Mouse (Mus musculus) retina, embryonic 14.5 days (tissue): ENCODE measurements around the gene Aldh2.

Experiments
- DNase-seq: peaks from one replicate; pipeline ENCODE4 v3.0.0-alpha.2; 2015; ENCODE audit warnings: low spot score

Aldh2 gene

DNA sequence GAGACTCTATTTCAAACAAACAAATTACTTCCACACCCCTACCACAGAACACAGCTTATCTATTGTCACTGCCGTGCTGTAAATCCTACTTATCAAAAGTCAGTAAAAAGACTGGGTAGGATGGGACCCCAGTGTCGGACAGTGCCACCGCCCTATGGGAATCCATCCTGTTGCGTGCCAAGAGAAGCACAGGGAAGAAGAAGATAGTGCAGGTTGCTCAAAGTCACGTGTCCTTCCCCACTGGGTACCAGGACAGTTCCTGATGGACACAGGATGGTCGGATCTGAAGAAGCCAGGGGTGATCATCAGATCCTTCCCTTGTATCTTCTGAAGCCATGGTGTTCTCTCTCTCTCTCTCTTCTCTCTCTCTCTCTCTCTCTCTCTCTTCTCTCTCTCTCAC lies 2.1 kb upstream of the Aldh2 start:
- DNase-seq, result no peak

DNA sequence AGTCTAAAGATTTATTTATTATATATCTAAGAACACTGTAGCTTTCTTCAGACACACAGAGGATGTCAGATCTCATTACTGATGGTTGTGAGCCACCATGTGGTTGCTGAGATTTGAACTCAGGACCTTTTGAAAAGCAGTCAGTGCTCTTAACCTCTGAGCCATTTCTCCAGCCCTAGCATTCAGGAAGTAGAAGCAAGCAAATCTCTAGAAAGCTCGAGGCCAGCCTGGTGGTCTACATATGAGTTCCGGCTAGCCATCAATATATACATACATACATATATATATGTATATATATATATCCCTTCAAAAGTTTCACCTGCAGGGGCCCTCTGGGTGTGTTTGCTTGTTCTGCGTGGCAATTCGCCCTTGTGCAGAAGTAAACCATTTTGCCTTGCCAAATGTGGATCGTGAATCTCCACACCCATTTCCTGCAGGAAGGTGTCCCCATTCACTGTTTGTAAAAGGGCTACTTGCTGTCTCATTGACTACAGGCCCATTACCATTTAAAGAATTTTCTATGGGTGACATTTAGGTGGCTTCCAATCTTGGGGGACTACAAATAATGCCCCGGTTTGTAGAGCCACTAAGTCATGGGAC lies 1.2 kb upstream of the Aldh2 start:
- no peak for DNase-seq

DNA sequence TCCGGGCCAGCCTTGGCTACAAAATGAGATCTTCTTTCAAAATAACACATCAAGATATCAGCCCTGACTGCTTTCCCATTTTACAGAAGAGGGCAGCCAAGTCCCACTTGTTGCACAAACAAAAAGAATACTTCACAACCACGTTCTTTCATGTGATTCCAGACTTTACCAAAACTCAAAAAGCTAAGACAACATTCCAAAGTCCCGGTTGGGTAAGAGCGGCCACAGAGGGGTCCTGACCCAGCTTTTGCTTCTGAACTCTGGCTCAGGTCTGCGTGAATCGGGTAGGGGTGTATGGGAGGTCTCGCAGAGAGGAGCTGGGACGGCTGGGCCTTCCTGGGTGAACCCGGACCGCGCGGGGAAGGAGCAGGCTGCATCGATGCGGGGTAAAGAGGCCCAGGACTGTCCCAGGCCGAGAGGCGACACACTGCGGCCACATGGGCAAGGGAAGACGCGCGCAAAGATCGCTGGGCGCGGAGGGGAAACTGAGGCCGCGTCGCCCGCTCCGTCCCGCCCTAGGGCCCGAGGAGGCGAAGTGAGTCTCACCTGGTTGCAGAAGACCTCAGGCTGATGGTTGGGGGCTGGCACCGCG lies 712 bp downstream of the Aldh2 start:
- no peak for DNase-seq

DNA sequence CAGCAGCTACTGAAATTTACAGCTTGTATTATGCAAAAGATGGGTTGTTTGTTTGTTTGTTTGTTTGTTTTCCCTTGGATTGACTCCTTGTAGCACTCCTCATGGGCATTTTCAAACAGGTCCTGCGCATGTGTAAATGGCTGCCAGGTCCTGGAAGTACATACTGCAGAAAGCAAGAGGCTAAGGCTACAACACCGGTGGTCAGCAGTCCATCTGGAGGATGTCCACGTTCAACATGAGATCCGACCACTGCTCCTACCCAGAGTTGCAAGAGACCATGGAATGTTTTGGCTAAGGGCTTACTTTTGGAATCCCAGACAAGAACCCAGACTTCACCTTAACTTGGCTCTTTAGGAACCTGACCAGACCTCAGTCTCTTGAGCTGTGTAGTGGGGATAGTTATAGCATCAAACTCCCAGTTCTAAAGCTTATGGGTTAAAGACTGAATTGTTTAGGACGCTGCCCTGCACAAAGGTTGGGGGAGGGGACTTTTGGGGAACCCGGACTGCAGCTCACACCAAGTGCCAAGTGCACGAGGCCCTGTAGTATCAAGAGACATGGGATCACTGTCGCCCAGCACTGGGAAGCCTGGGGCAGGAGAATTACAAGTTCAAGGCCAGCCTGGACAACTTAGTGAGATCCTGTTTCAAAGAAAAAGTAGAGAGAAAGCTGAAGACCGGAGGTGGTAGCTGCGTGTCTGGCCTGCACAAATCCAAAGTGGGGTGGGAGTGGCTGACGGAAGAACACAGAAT lies 1.4 kb downstream of the Aldh2 start:
- DNase-seq, result peak; percentile 3

DNA sequence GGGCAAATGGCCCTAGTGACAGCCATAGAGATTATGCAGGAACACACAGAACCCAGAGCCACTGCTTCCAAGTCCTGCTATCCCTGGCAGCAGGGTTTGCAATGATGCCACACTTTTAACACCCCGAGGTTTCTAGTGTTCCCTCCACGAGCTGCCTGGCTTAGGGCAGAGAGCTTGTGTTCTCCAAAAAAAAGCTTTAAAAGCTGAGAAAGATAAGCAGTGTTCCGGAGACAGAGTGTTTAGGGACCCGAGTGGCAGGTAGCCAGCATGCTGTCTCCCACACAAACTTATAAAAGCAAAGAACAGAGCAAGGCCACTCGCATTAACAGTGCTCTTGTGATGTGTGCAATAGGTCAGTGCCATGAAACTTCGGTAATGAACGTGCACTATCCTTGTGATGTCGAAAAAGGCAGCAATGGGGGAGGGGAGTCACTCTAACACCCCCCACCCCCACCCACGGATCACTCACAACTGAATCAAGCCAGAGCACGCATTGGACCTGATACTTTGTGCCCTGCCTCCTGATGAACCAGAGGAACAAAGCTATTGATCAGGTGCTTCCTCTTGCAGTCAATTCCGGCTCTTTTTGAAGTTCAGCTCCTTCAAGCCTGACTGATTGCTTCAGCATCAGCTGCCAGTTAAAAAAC lies 2.1 kb downstream of the Aldh2 start:
- no peak for DNase-seq

DNA sequence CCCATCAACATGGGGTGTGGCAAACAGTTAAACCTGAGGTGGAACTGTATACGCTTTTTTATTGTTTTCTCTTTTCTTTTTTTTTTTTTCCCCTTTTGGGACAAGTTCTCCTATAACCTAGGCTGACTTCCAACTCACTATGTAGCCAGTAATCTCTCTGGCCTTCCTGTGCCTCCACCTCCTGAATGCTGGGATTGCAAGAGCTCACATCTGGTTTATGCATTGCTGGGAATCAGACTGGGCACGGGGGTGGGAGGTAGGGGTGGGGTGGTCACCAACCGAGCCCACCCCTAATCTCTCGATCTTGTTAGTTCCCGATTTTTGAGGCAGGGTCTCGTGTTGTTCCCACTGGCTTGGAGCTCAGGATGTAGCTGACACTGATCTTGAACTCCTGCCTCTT lies 3.7 kb downstream of the Aldh2 start:
- DNase-seq, result no peak

DNA sequence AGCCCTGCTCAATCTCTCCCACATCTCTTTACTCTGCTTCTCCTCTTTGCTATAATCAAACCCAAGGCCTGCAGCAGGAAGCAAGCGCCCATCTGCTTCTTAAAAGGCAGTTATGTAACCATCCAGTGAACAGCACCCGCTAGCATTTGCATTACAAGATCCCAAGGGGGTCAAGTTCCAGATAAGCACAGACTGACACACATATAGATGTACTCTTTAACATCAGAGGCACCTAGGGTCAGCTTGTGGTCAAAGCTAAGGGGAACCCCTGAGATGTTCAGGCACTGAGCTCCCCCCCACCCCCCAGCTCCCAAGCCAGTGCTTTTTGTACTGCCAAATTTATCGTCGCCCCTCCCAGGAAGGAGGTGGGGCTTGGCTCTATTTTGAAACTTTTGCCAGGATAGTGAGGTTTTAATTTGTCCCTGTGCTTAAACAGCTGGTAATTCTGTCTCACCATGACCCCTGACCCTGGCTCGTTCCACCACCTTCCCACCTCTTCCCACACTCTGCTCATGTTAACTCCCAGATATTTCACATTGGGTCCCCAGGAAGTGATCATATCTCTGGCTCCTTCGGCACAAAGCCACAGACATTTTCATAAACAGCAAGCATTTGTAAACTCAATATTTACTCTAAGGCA lies 7.1 kb downstream of the Aldh2 start:
- DNase-seq, result no peak

DNA sequence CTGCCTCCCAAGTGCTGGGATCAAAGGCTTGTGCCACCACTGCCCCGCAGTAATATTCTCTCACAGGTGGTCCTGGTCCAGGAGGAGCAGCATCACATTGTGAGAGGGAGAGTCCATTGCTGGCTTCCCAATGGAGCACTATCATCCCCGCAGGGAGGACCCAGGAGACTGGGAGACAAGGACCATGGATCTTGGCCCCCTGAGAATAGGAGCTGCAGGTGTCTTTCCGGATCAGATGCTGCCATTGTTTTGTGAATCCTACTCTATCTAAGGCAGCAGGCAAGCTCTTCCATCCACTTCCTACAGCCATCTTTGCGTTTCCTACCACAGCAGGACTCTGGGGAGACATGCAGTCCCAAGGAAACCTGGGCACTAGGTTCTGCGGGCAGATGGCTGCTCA lies 7.9 kb downstream of the Aldh2 start:
- no peak for DNase-seq

DNA sequence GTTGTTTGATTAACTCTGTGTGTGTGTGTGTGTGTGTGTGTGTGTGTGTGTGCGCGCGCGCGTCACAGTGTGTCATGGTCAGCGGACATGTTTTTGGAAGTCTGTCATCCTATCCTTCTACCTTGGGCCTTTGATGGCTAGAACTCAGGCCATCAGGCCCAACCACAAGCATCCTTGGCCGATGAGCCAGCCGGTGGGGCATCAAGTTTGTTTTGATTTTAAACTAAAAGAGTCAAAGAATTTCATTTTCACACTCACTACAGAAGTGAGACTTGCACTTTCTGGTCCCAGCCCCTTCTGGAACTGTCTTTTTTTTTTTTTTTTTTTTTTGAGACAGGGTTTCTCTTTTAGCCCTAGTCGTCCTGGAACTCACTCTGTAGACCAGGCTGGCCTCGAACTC lies 8.6 kb downstream of the Aldh2 start:
- DNase-seq, result no peak

DNA sequence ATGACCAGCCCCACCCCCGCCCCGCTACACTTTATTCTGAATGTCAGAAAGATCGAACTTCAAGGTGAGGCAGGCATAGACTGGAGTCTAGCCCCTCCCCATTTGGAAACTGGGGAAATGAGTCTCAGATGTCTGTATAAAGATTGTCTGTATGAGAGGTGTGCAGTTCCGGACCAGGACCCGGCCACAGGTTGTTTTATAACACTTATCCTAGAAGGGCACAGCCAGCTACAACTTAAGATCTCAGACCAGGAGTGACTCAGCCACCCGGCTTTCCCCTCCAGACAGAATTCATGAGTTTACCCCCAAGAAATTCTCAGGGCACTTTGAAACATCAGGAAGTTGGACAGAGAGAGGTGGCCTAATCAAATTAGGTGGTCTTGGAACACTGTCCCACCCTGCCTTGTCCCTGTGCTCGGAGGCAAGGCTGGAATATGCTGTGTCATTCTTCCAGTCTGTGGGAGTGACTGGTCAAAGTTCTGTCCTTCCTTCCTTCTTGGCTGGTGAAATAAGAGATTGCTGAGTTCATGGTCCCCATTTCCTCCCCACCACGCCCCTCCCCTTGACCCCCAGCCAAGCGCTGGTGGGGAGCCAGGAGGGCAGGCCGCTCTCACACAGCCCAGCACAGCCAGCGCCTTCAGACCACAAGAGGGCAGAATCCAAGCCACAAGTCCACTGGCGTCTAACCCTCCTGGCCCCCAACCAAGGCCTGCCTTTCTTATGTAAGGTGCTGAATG lies 9.7 kb downstream of the Aldh2 start:
- DNase-seq, result peak; percentile 38

DNA sequence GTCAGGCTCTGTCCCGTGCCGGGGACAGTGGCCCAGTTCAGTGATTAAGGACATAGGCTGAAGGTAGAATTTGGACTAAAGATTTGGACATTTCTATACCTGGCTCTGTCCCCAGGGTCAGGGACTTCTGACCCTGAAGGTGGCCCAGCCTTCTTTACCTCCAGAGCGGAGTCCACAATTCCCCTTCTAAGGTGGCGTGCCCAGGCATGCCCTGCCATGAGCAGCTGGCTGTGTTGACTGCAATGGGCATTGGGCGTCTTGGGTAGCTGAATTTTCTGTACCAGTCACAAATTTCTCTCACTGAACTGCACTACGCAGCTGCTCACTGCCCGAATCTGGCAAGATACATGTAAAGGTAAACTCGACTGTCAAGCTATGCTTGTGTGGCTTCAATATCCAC lies 11.7 kb downstream of the Aldh2 start:
- DNase-seq, result no peak

DNA sequence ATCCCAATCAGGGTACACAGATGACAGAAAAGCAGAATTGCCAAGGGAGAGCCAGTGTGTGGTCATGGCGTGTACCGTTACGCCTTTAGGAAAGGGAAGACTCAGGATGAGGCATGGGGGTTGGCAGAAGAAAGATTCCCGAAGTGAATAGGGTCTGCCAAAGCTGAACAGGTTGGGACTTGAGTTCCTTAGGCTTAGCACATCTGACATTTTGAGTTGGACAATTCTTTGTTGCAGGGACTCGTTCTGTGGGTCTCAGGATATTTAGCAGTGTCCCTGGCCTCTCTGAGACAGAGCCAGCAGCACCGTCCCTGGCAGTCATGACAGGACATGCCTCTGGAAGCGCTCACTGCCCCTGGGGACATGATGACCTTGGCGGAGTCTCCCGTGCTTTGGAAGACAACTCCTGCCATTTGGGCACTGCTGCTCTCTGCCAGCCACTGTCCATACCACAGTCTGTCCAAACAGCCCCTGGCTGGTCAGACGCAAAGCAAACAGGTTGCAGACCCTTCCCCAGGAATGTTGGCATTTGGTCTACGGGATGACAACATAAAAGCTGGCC lies 16.6 kb downstream of the Aldh2 start:
- DNase-seq, result no peak

DNA sequence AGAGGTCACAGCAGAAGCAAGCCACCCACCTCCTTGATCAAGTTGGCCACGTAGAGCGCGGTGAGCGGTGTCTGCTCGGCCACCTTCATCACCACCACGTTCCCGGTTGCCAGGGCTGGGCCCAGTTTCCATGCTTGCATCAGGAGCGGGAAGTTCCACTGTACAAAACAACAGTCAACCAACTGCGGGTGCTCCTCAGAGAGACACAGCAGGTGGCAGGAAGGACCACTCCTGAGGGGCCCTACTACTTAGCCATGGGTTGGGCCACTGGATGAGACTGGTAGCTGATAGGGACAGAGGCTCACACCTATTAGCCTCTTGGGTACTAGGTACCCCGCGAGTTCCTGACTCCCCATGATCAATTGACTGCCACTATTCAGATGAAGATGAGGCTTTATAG lies 17.8 kb downstream of the Aldh2 start:
- no peak for DNase-seq

DNA sequence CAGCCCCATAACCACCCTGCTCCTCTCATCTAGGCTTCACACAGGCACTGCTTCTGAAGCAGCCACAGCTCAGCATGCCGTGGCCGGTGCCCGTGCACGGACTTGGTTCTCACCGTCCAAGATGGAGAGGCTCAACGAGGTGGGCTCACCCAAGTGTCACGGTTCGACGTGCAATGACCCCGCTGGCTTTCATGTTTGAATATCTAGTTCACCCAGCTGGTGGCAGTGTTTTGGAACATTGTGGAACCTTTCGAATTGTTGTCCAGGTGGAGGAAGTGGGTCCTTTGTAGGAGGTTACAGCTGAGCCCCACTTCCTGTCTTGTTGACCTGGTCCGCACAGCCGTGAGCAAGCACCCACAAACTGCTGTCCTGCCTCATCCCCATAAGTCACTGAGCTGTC lies 19.5 kb downstream of the Aldh2 start:
- no peak for DNase-seq

DNA sequence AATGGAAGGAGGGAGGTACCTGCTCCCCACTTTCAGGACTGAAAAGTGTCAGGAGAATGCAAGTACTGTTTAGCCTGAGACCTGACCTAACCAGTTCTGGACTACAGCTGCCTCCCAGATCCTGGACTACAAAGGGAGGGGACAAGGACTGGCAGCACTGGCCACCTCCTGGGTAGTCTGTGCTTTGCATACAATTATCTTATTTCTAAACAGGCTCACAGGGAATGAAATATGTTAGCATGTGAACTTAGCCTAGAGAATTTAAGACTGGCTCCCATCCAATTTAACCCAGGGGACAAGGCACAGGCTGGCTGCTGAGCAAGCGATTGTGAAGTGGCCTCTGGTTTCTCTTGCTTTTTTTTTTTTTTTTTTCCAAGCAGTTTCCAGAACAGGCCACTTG lies 22.8 kb downstream of the Aldh2 start:
- DNase-seq, result no peak

DNA sequence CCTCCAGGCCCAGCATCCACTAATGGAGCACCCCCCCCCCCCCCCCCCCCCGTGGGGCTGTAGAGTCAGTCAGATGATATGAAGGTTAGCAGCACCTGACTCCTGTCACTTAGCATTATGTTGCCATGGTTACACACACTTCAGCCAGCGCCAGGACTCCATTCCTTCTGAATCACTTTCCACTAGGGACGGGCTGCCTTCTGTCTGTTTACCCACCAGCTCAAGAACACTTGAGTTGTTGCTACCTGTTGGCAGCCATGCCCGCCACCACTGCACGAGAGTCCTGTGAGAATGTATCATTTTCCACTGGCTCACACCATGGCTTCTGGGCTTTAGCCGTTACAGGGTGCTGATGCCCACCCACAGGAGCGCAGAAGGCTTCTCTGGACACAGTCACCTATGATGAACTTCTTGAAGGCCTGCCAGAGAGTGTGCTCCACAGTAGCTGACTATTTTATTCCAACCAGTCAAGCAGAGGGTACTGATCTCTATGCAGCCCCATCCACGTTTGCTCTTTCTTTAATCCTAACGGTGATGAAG lies 23.7 kb downstream of the Aldh2 start:
- DNase-seq, result peak; percentile 4

DNA sequence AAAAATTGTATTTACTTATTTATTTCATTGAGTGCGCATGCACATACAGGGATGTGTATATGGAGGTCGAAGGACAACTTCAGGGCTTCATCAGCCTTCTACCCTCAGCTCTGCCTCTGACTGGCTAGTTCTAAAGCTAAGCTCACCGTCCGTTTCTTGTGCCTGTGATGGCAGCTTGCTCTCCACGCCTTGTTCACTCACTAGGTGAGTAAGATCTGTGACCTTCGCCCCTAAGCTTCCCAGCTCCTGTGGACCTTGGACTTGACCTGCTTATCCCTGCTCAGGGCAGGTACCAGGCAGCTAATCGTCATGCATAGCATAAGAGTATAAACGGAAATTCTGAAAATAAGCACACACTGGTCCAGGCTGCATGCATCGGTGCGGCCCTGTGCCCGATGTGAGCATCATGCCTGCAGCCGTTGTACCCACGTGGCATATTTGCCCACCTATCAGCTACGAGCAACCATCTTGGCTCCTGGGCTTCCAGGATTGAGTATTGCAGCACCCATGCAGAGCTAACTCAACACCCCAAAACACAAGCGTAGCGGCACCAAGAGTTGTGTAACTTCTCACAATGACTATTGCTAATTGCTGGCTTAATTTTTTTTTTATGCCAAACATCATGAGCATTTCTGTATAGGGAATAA lies 27.5 kb downstream of the Aldh2 start:
- DNase-seq, result no peak

DNA sequence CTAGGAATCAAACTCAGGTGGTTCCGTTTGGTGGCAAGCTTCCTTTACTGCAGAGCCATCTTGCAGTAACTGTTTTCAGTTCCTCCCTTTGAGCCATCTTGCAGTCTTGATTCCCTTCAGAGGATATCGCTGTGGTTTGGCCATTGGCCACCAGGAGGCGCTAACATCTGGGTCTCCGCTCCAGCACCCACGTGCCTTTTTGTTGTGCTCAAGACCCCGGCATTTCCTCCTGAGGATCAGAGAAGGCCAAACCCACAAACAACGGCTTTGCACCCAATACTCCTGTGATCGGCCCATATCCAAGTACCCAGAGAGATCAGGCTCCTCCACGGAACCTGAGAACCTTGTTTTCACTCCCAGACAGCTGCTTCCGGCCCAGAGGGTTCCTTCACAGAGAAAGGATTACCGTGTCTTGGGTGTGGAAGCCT lies 29.1 kb downstream of the Aldh2 start:
- DNase-seq, result peak; percentile 95

DNA sequence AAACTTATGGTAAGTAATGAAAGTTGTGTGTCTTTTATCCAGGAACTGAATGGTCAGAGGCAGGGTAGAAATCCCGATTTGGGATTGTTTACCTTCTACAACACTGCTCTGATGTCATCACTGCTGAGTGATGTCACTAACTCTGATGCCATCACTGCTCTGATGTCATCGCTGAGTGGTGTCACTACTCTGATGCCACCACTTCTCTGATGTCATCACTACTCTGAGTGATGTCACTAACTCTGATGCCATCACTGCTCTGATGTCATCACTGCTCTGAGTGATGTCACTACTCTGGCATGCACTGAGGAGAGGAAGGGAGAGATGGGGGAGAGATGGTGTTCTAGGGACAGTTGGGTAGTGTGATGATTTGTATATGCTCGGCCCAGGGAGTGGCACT lies 31.2 kb downstream of the Aldh2 start:
- peak; percentile 4 for DNase-seq

DNA sequence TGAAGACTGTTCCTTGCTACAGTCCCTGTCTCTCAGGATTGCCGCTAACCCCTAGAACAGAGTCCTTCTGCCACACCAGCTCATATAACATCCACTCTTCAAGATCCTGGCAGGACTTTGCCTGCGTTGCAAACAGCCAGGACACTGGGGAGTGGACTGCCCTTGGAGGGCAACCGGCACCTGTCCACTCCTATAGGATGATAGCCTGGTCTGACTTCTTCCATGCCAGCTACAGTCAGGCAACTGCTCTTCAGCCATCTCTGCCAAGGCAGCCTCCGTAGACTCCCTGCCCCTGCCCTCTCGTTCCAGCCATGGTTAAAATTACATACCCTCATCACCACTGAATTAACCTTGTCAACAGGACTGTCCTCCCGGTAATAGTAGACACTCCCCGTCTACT lies 44.4 kb downstream of the Aldh2 start:
- no peak for DNase-seq

DNA sequence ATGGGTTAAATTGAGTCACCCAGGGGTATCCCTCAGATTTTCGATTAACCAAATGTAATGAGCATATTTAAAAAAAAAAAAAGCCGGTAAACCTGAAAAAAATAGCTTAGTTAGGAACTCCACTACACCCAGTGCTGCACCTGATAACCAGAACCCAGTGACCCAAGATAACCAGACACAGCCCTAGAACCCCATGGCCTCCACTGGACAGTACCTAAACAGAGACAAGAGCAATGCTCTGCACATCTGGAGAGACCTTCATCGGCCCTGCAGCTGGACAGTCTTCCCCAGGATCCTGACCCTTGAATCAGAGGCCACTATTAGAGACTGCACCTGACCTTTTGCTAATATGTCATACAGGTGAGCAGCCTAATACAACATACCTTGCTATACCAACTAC lies 46.5 kb downstream of the Aldh2 start:
- no peak for DNase-seq
